Mouse (Mus musculus): Measurements from ENCODE around the gene Lrrc4c. TPM values are rescaled to one million over a fixed set of nuclear protein-coding genes. Genes with fewer than 3 reads are reported as not detected.

Gene Lrrc4c
- total RNA-seq, 1 experiment = 0.09 TPM

- TF ChIP-seq CHD2 (IDR thresholded peaks at IDR 0.05; ENCODE audit: low read depth, low read length) (no peak), MAFK (IDR thresholded peaks at IDR 0.05; ENCODE audit: insufficient read depth, low read depth, low read length) (no peak), ZC3H11A (IDR thresholded peaks at IDR 0.05; ENCODE audit: borderline replicate concordance, low read depth, low read length) (no peak), HCFC1 (IDR thresholded peaks at IDR 0.05; ENCODE audit: borderline replicate concordance, insufficient read depth, low read length) (no peak), ZNF384 (IDR thresholded peaks at IDR 0.05; ENCODE audit: low read depth, low read length) (no peak)
These were observed 181.3 kb downstream of the Lrrc4c start for GRCm38 (mm10) chr2:96499116-96499882.

DNA sequence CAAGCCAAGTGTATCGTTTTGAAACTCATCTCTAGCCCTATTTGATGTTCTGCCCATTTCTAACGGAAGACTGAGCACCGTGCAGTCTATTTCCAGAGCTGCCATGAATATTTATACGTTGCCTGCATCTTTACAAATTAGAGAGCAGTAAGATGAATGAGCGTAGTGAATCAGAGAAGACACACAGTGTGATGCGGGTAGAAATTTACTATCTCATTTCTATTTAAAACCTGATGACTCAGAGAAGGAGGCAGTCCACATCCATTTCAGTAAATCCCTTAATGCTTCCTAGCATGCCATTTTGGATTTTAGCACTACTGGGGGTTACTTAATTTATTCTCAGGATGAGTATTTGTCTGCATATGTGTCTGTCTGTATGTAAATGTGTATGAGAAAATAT lies 186.2 kb downstream of the Lrrc4c start:
- TF ChIP-seq CHD2 (IDR thresholded peaks at IDR 0.05; ENCODE audit: low read depth, low read length) (no peak), HCFC1 (IDR thresholded peaks at IDR 0.05; ENCODE audit: borderline replicate concordance, insufficient read depth, low read length) (no peak), MAFK (IDR thresholded peaks at IDR 0.05; ENCODE audit: insufficient read depth, low read depth, low read length) (no peak), ZC3H11A (IDR thresholded peaks at IDR 0.05; ENCODE audit: borderline replicate concordance, low read depth, low read length) (no peak), ZNF384 (IDR thresholded peaks at IDR 0.05; ENCODE audit: low read depth, low read length) (no peak)
- Histone ChIP-seq H3K36me3 (ENCODE audit: control insufficient read depth, insufficient read depth, low read length, poor library complexity, severe bottlenecking) (no peaks in the 10 kb centered on the region), H3K9ac (ENCODE audit: insufficient read depth, low read depth, low read length, poor library complexity, severe bottlenecking) (no peak overlapping the region), H3K9me3 (ENCODE audit: control insufficient read depth, insufficient read depth, low read depth, low read length) (no peaks in the 10 kb centered on the region), H3K4me1 (ENCODE audit: control insufficient read depth in 2 of 2, insufficient read depth in 2 of 2, low read length in 2 of 2, poor library complexity in 1 of 2) (no peaks in the 10 kb centered on the region), H3K4me3 (ENCODE audit: insufficient read depth in 1 of 2, low read depth in 1 of 2, low read length in 2 of 2, poor library complexity in 1 of 2, severe bottlenecking in 1 of 2) (no peak overlapping the region), H3K27ac (ENCODE audit: insufficient read depth, low read depth, low read length, poor library complexity, severe bottlenecking) (no peak overlapping the region)
- DNase-seq (ENCODE audit: low read depth, low spot score) = no peak
- in situ Hi-C loops (cut with MboI; ENCODE audit: low sequenced_read_pairs in 2 of 2, unreplicated experiment in 2 of 2) = no loop called here

More at GRCm38 (mm10) chr2:96499116-96499882, 181.3 kb downstream of the Lrrc4c start:
- no peak for DNase-seq (ENCODE audit: low read depth, low spot score)
- H3K4me3 ChIP-seq (ENCODE audit: insufficient read depth in 1 of 2, low read depth in 1 of 2, low read length in 2 of 2, poor library complexity in 1 of 2, severe bottlenecking in 1 of 2) = no peak overlapping the region
- no peak overlapping the region for H3K27ac ChIP-seq (ENCODE audit: insufficient read depth, low read depth, low read length, poor library complexity, severe bottlenecking)
- H3K4me1 ChIP-seq (ENCODE audit: control insufficient read depth in 2 of 2, insufficient read depth in 2 of 2, low read length in 2 of 2, poor library complexity in 1 of 2) = no peaks in the 10 kb centered on the region
- no peak overlapping the region for H3K9ac ChIP-seq (ENCODE audit: insufficient read depth, low read depth, low read length, poor library complexity, severe bottlenecking)
- no peaks in the 10 kb centered on the region for H3K36me3 ChIP-seq (ENCODE audit: control insufficient read depth, insufficient read depth, low read length, poor library complexity, severe bottlenecking)
- H3K9me3 ChIP-seq (ENCODE audit: control insufficient read depth, insufficient read depth, low read depth, low read length) = no peaks in the 10 kb centered on the region
- in situ Hi-C loops (cut with MboI; ENCODE audit: low sequenced_read_pairs in 2 of 2, unreplicated experiment in 2 of 2) = no loop called here

- TF ChIP-seq MAFK (IDR thresholded peaks at IDR 0.05; ENCODE audit: insufficient read depth, low read depth, low read length) = no peak
- no peak for TF ChIP-seq ZC3H11A (IDR thresholded peaks at IDR 0.05; ENCODE audit: borderline replicate concordance, low read depth, low read length)
- no peak for TF ChIP-seq HCFC1 (IDR thresholded peaks at IDR 0.05; ENCODE audit: borderline replicate concordance, insufficient read depth, low read length)
- no peak for TF ChIP-seq ZNF384 (IDR thresholded peaks at IDR 0.05; ENCODE audit: low read depth, low read length)
- no peak for TF ChIP-seq CHD2 (IDR thresholded peaks at IDR 0.05; ENCODE audit: low read depth, low read length)
- Histone ChIP-seq H3K9me3 (ENCODE audit: control insufficient read depth, insufficient read depth, low read depth, low read length) (no peaks in the 10 kb centered on the region), H3K4me3 (ENCODE audit: insufficient read depth in 1 of 2, low read depth in 1 of 2, low read length in 2 of 2, poor library complexity in 1 of 2, severe bottlenecking in 1 of 2) (no peak overlapping the region), H3K9ac (ENCODE audit: insufficient read depth, low read depth, low read length, poor library complexity, severe bottlenecking) (no peak overlapping the region), H3K27ac (ENCODE audit: insufficient read depth, low read depth, low read length, poor library complexity, severe bottlenecking) (no peak overlapping the region), H3K4me1 (ENCODE audit: control insufficient read depth in 2 of 2, insufficient read depth in 2 of 2, low read length in 2 of 2, poor library complexity in 1 of 2) (no peaks in the 10 kb centered on the region), H3K36me3 (ENCODE audit: control insufficient read depth, insufficient read depth, low read length, poor library complexity, severe bottlenecking) (no peaks in the 10 kb centered on the region)
- DNase-seq (ENCODE audit: low read depth, low spot score) = no peak
- in situ Hi-C loops (cut with MboI; ENCODE audit: low sequenced_read_pairs in 2 of 2, unreplicated experiment in 2 of 2) = no loop called here
These were observed 187.7 kb downstream of the Lrrc4c start for GRCm38 (mm10) chr2:96505641-96506040.

GRCm38 (mm10) chr2:96508991-96509390 lies 191.0 kb downstream of the Lrrc4c start:
- no peak for TF ChIP-seq CHD2 (IDR thresholded peaks at IDR 0.05; ENCODE audit: low read depth, low read length)
- TF ChIP-seq ZC3H11A (IDR thresholded peaks at IDR 0.05; ENCODE audit: borderline replicate concordance, low read depth, low read length) = no peak
- TF ChIP-seq MAFK (IDR thresholded peaks at IDR 0.05; ENCODE audit: insufficient read depth, low read depth, low read length) = no peak
- no peak for TF ChIP-seq HCFC1 (IDR thresholded peaks at IDR 0.05; ENCODE audit: borderline replicate concordance, insufficient read depth, low read length)
- TF ChIP-seq ZNF384 (IDR thresholded peaks at IDR 0.05; ENCODE audit: low read depth, low read length) = no peak
- Histone ChIP-seq H3K27ac (ENCODE audit: insufficient read depth, low read depth, low read length, poor library complexity, severe bottlenecking) (no peak overlapping the region), H3K9ac (ENCODE audit: insufficient read depth, low read depth, low read length, poor library complexity, severe bottlenecking) (no peak overlapping the region), H3K9me3 (ENCODE audit: control insufficient read depth, insufficient read depth, low read depth, low read length) (no peaks in the 10 kb centered on the region), H3K4me1 (ENCODE audit: control insufficient read depth in 2 of 2, insufficient read depth in 2 of 2, low read length in 2 of 2, poor library complexity in 1 of 2) (no peaks in the 10 kb centered on the region), H3K36me3 (ENCODE audit: control insufficient read depth, insufficient read depth, low read length, poor library complexity, severe bottlenecking) (no peaks in the 10 kb centered on the region), H3K4me3 (ENCODE audit: insufficient read depth in 1 of 2, low read depth in 1 of 2, low read length in 2 of 2, poor library complexity in 1 of 2, severe bottlenecking in 1 of 2) (no peak overlapping the region)
- in situ Hi-C loops (cut with MboI; ENCODE audit: low sequenced_read_pairs in 2 of 2, unreplicated experiment in 2 of 2) = no loop called here
- no peak for DNase-seq (ENCODE audit: low read depth, low spot score)

All from ES-E14 (cell line).